Mouse (Mus musculus): ENCODE measurements around the gene Irs1. TPM values are rescaled to one million over a fixed set of nuclear protein-coding genes. Genes with fewer than 3 reads are reported as not detected.

The Irs1 gene
- total RNA-seq, 2 experiments from 2014 or later: 16.1 to 16.3 TPM

DNA sequence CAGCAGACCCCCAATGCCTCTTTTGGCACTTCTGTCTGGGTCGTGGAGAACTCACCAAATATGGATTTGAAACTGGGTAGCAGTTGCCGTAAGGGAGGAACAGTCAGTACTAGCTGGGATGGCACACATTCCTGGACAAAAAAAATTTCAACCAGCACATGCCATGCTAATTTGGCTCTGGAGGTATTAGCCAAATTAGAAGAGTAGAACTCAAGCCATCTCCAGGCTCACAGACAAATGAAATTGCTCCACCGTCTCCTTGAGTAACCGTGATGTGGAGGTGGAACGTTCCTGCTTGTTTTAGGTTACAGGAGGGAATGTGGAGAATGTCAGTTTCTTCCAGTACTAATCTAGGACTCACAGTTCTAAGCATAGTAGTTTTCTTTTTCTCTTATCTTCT is 83.7 kb downstream of the Irs1 start:
- no peak for DNase-seq (ENCODE audit: low spot score in 2 of 2)
- intact Hi-C loops (cut with DNase I): no loop called here

DNA sequence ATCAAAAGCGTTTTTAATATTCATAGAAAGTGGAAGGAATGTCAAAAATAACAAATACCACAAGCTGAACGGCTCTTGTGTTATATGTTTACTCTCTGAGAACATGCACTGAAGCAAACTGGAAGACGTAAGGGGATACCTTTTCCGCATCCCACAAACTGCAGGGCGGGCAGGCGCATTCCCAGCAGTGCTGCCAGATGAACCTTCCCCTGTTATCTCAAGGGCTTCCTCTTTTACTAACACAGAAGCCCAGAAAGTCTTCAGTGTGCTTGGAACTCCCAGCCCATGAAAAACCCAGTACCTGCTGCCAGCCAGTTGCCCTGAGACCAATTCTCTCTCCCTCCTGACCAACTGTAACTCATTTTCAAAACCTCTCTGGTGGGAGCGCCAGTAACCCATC is 90.6 kb downstream of the Irs1 start:
- intact Hi-C loops (cut with DNase I): loop anchor here (2.0 kb wide), 1 partner anchor 90 kb away; the partner anchor contains the start of gene Irs1
- no peak for DNase-seq (ENCODE audit: low spot score in 2 of 2)

DNA sequence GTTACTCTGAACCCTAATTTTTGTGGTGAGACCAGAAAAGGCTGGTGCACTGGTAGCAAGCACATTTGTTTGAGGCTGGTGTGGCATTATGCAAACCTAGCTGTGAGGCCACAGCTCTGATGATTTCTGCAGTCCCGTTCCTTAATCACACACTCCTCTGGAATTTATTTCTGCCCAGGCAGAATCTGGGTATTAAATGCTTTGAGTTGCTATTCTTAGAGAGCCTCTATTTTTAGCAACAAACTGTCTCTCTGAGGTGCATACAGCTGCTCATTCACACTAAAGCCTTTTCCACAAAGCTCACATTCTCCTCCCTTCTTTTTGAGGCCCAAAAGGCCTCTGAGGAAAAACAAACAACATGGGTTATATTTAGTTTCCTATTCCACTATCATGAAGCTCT is 91.3 kb downstream of the Irs1 start:
- intact Hi-C loops (cut with DNase I): loop anchor here (2.0 kb wide), 1 partner anchor 91 kb away; the partner anchor contains the start of gene Irs1
- no peak for DNase-seq (ENCODE audit: low spot score in 2 of 2)

DNA sequence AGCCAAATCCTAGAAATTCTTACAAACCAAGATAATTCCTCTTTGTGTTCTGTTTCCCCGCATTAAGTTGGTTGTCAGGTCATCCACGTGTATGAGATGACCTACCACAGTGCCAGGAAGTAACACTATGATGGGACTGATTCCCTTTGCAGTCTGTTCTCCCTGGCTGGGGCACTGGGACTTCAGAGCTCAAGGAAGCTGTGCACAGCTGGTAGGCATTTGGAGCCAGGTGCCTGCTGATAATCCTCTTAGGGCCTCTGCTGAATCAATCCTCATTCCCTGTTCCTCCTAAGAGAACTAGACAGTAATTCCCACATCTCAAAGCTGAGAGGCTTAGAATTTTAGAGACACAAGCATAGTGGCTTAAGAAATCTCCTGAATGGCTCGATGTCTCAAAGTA is 99.6 kb downstream of the Irs1 start:
- no peak for DNase-seq (ENCODE audit: low spot score in 2 of 2)
- intact Hi-C loops (cut with DNase I): no loop called here

DNA sequence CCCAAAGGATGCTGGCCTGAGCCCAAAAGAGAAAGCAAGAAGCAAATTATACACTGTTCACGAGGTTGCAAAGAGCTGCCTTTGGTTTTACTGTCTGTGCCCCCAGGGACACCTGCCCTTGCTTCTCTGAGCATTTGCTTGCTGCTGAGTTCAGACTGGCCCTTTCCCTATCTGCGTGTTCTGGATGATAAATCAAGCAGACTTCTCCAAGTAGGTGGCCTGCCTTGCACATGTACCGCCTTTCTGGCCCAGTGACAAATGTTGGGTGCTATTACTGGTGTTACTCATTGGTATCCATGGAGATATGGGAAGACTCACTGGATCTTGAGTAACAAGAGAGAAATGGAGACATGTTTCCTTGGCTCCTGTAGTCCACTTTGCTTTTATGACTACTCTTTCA is 101.7 kb downstream of the Irs1 start:
- DNase-seq (ENCODE audit: low spot score in 2 of 2): peak; percentile 48 to 65
- intact Hi-C loops (cut with DNase I): no loop called here

DNA sequence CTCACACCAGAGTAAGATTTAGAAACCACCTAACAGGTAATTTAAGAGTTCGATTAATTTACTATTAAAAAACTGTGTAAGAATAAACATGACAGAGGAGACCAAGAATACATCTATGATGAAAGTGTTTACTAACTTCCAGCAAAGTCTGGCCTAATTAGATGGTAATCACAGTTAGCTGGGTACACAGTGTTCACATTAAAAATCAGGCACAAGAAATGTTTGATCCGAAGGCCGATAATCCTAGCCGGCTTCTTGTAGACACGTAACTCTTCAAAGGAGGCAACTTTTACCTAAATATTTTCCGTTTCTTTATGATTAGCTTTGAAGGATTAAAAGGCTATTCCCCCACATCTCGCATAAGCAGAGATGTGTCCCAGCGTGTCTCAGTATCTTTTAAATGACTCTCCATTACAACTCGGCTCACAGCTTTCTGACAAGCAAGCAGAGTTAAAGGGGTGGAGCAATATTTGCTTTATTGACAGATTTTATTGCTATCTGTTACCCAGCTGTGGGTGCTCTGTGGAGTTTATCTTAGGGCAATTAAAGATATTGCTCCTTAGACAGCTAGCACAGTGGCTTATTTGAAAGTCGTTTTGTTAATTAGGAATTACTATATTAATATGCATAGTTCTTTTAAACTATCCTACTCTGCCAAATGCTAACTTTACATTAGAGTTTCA is 102.5 kb downstream of the Irs1 start:
- DNase-seq (ENCODE audit: low spot score in 2 of 2): no peak
- intact Hi-C loops (cut with DNase I): no loop called here

DNA sequence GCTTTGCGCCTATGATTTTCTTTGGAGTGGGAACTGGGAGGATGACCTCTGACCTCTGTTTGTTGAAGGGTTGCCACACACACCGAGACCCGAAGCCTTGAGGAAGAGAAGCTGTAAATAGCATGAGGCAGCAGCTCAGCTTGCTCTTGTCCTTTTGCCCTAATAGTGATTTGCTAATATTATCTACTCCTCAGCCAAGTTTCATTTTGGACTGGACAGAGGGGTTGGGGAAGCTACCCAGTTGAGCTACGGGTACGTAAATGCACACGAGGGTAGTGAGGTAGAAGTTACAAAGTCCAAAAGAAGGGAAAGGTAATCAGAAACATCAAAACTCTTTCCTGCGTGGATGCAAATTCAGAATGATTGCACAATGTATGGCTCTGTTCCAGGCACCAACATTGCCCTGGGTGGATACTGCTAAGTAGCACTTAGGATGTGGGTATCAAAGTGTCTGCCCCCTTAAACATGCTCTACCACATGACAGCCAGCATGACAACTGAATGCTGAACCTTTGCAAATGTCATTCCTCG is 107.2 kb downstream of the Irs1 start:
- intact Hi-C loops (cut with DNase I): no loop called here
- no peak for DNase-seq (ENCODE audit: low spot score in 2 of 2)

Other genes starting within 250 kb of the Irs1 start
- gene Gm9747, start 58.3 kb downstream of the Irs1 start, total RNA-seq (2021): not detected
- gene Rhbdd1, start 25.0 kb upstream of the Irs1 start, total RNA-seq (2021): 1 to 10 TPM; 6.6 to 7.7 TPM

Measured in left cerebral cortex, postnatal 36 days (tissue).